Comparison of ENCODE assay signal across 11 mouse cellular contexts in the genomic region with DNA sequence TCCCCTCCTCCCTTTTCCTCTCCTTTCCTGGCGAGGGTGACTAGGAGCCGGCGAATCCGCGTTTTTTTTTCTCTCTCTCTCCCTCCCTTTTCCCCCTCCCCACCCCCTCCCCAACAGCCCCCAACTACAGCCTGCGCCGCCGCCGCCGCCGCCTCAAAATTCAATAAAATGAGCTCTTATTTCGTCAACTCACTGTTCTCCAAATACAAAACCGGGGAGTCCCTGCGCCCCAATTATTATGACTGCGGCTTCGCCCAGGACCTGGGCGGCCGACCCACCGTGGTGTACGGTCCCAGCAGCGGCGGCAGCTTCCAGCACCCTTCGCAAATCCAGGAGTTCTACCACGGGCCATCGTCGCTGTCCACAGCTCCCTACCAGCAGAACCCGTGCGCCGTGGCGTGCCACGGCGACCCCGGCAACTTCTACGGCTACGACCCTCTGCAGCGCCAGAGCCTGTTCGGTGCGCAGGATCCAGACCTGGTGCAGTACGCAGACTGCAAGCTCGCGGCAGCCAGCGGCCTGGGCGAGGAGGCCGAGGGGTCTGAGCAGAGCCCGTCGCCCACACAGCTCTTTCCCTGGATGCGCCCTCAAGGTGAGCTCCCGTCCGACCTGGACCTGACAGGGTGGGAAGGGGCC. TPM values are rescaled to one million over a fixed set of nuclear protein-coding genes. Genes with fewer than 3 reads are reported as not detected.
DNase-seq lines count a peak whose midpoint lies in the region; ATAC-seq and TF ChIP-seq lines count a peak whose summit lies in the region.
"Had no signal": no experiment of that assay in that cellular context is flagged by ENCODE, and none has a peak within 500 bp of the region (broad histone marks: within the 10 kb centered on the region; RNA-seq: fewer than 3 reads in every experiment).

No protein-coding gene starts in this region.

- H3K27ac ChIP-seq in hindbrain, embryonic 16.5 days (ENCODE audit: low read depth, low read length) = peak overlapping the region; percentile 83
- H3K27ac ChIP-seq in liver, postnatal 0 days (ENCODE audit: low read depth) = no peak overlapping the region

- peak overlapping the region; percentile 59 for H3K9ac ChIP-seq in hindbrain, embryonic 16.5 days (ENCODE audit: low read depth, low read length)
- no peak overlapping the region for H3K9ac ChIP-seq in liver, postnatal 0 days (replicated peaks)

- peaks cover 2% of the 10 kb centered on the region; the same call in 1 of the 2 replicates for H3K4me1 ChIP-seq in hindbrain, embryonic 16.5 days (ENCODE audit: control insufficient read depth, insufficient read depth, low read depth, low read length)
- H3K4me1 ChIP-seq in liver, postnatal 0 days (ENCODE audit: insufficient read depth) = no peaks in the 10 kb centered on the region

- no peak for TF ChIP-seq CTCF in liver, postnatal 0 days (IDR thresholded peaks at IDR 0.05; ENCODE audit: low read depth)

- H3K27me3 ChIP-seq in hindbrain, embryonic 16.5 days (replicated peaks; ENCODE audit: control insufficient read depth, insufficient read depth, low read length) = peaks cover 63% of the 10 kb centered on the region
- peaks cover 94% of the 10 kb centered on the region for H3K27me3 ChIP-seq in liver, postnatal 0 days (ENCODE audit: insufficient read depth, low read length)

- intact Hi-C loops in left cerebral cortex, postnatal 14 days (cut with DNase I) = loop anchor here (10.0 kb wide), 1 partner anchor 732 kb away; the partner anchor contains the start of gene Sp6

- TF ChIP-seq EP300 in liver, postnatal 0 days (IDR thresholded peaks at IDR 0.05; ENCODE audit: low read depth) = no peak

- peaks cover 3% of the 10 kb centered on the region; the same call in 1 of the 2 replicates for H3K9me3 ChIP-seq in hindbrain, embryonic 16.5 days (ENCODE audit: control insufficient read depth, low read length)
- H3K9me3 ChIP-seq in liver, postnatal 0 days (ENCODE audit: low read length) = no peaks in the 10 kb centered on the region

- ATAC-seq in hindbrain, embryonic 16.5 days = no peak
- ATAC-seq in liver, postnatal 0 days = no peak
- ATAC-seq in erythroid progenitor cell, adult 5-6 weeks (replicated peaks; ENCODE audit: low FRiP score, poor library complexity, severe bottlenecking) = no peak

- WGBS in hindbrain, embryonic 16.5 days = under 1% methylated on average over 47 of the region's 49 CpGs
- WGBS in liver, postnatal 0 days (ENCODE audit: insufficient replicate concordance) = 1% methylated on average over 47 of the region's 49 CpGs

- DNase-seq in kidney, adult 18-20 months = peak; percentile 70
- no peak for DNase-seq in kidney, adult 9 months
- peak; percentile 81 for DNase-seq in ZHBTc4 (ENCODE audit: low read depth, low spot score)
- no peak for DNase-seq in liver, postnatal 0 days
- no peak for DNase-seq in left cerebral cortex, postnatal 14 days (ENCODE audit: low spot score in 2 of 2)
- DNase-seq in layer of hippocampus, adult 9-10 months (ENCODE audit: low spot score) = no peak
- DNase-seq: lung, postnatal 4 days; thymus, adult 2 months had no signal

- no peaks in the 10 kb centered on the region for H3K36me3 ChIP-seq in hindbrain, embryonic 16.5 days (ENCODE audit: control insufficient read depth, insufficient read depth, low read length)
- H3K36me3 ChIP-seq in liver, postnatal 0 days (replicated peaks; ENCODE audit: insufficient read depth, low read length) = no peaks in the 10 kb centered on the region

- H3K4me2 ChIP-seq in hindbrain, embryonic 16.5 days (ENCODE audit: low read length) = peak overlapping the region; percentile 21
- H3K4me2 ChIP-seq in liver, postnatal 0 days (ENCODE audit: low read depth, low read length) = no peak overlapping the region

- H3K4me3 ChIP-seq in hindbrain, embryonic 16.5 days (ENCODE audit: low read length) = peak overlapping the region; percentile 43
- 0 out of 2 replicates have a peak overlapping the region, but pooled peaks have one; percentile 6 for H3K4me3 ChIP-seq in liver, postnatal 0 days (ENCODE audit: low read depth, low read length)

RNA-seq across cellular contexts. Expression of gene Hoxb8, which starts 1.2 kb away (rescaled TPM):
- 15.1 and 15.9 TPM in 2 replicates for polyA plus RNA-seq in hindbrain, embryonic 16.5 days (2015; fragmentation: Nextera tagmentation; extraction: Ambion mirVana)
- not detected in 2 replicates for polyA plus RNA-seq in liver, postnatal 0 days (2015; fragmentation: Nextera tagmentation; extraction: Ambion mirVana)
- not detected for total RNA-seq in left cerebral cortex, postnatal 14 days (2021)
- total RNA-seq in erythroid progenitor cell, adult 5-6 weeks (2015; ENCODE audit: low replicate concordance) = not detected in 2 replicates
- not detected in 2 replicates for total RNA-seq in erythroid progenitor cell, adult 5-6 weeks (2017; ENCODE audit: low replicate concordance)
- total RNA-seq: hematopoietic stem cell, adult 5-6 weeks had no signal

RNA-seq across cellular contexts. Expression of gene Hoxb7, which starts 3.5 kb away (rescaled TPM):
- polyA plus RNA-seq in hindbrain, embryonic 16.5 days (2015; fragmentation: Nextera tagmentation; extraction: Ambion mirVana) = 29.3 and 33.1 TPM in 2 replicates
- 0.27 and 0.51 TPM in 2 replicates for polyA plus RNA-seq in liver, postnatal 0 days (2015; fragmentation: Nextera tagmentation; extraction: Ambion mirVana)
- total RNA-seq in left cerebral cortex, postnatal 14 days (2021) = not detected
- not detected in 2 replicates for total RNA-seq in erythroid progenitor cell, adult 5-6 weeks (2015; ENCODE audit: low replicate concordance)
- not detected in 2 replicates for total RNA-seq in erythroid progenitor cell, adult 5-6 weeks (2017; ENCODE audit: low replicate concordance)
- total RNA-seq: hematopoietic stem cell, adult 5-6 weeks had no signal

RNA-seq across cellular contexts. Expression of gene Hoxb6, which starts 9.4 kb away (rescaled TPM):
- 49.9 and 53.3 TPM in 2 replicates for polyA plus RNA-seq in hindbrain, embryonic 16.5 days (2015; fragmentation: Nextera tagmentation; extraction: Ambion mirVana)
- polyA plus RNA-seq in liver, postnatal 0 days (2015; fragmentation: Nextera tagmentation; extraction: Ambion mirVana) = not detected in 2 replicates
- not detected for total RNA-seq in left cerebral cortex, postnatal 14 days (2021)
- total RNA-seq in erythroid progenitor cell, adult 5-6 weeks (2015; ENCODE audit: low replicate concordance) = not detected in 2 replicates
- not detected in 2 replicates for total RNA-seq in erythroid progenitor cell, adult 5-6 weeks (2017; ENCODE audit: low replicate concordance)

RNA-seq across cellular contexts. Expression of gene Hoxb9, which starts 11.7 kb away (rescaled TPM):
- 1.4 and 5.2 TPM in 2 replicates for polyA plus RNA-seq in hindbrain, embryonic 16.5 days (2015; fragmentation: Nextera tagmentation; extraction: Ambion mirVana)
- polyA plus RNA-seq in liver, postnatal 0 days (2015; fragmentation: Nextera tagmentation; extraction: Ambion mirVana) = not detected in 2 replicates
- total RNA-seq in left cerebral cortex, postnatal 14 days (2021) = not detected
- total RNA-seq in erythroid progenitor cell, adult 5-6 weeks (2015; ENCODE audit: low replicate concordance) = not detected in 2 replicates
- not detected in 2 replicates for total RNA-seq in erythroid progenitor cell, adult 5-6 weeks (2017; ENCODE audit: low replicate concordance)

RNA-seq across cellular contexts. Expression of gene Hoxb5, which starts 20.2 kb away (rescaled TPM):
- polyA plus RNA-seq in hindbrain, embryonic 16.5 days (2015; fragmentation: Nextera tagmentation; extraction: Ambion mirVana) = 120 and 133 TPM in 2 replicates
- polyA plus RNA-seq in liver, postnatal 0 days (2015; fragmentation: Nextera tagmentation; extraction: Ambion mirVana) = 0.75 and 0.91 TPM in 2 replicates
- total RNA-seq in left cerebral cortex, postnatal 14 days (2021) = not detected
- not detected in 2 replicates for total RNA-seq in erythroid progenitor cell, adult 5-6 weeks (2015; ENCODE audit: low replicate concordance)
- total RNA-seq in erythroid progenitor cell, adult 5-6 weeks (2017; ENCODE audit: low replicate concordance) = not detected in 2 replicates

Comparison
In these comparisons a context has a peak if more than half of its experiments do, and no peak if none do; other contexts are left out.
1. DNase-seq: peak in kidney, adult 18-20 months (single experiment) and ZHBTc4 (single experiment); none in kidney, adult 9 months (single experiment), liver, postnatal 0 days (single experiment), left cerebral cortex, postnatal 14 days (0 of 2) and layer of hippocampus, adult 9-10 months (single experiment).